19 mouse cellular contexts compared by ENCODE assay signal in the genomic region with DNA sequence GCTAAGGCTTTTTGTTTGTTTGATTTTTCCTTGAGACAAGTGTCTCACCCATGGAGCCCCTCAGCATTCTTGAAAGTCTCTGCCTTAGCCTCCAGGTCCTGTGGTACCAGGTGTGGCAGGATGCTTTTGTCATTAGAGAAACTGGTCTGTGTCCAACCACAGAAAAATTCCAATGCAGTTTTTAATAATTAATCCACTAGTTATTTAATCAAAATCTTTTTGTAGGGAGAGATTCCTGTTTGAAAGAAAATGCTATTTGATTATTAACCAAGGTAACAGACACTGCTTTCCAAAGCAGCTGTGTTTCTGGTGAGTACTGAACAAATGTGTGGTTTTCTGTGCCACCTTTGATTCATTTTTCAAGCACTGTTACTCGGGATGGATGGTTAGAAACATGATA. TPM values are rescaled to one million over a fixed set of nuclear protein-coding genes. Genes with fewer than 3 reads are reported as not detected.
"Had no signal": no experiment of that assay in that cellular context is flagged by ENCODE, and none has a peak within 500 bp of the region (broad histone marks: within the 10 kb centered on the region; RNA-seq: fewer than 3 reads in every experiment).

No protein-coding gene starts in this region.

- H3K9me3 ChIP-seq: megakaryocyte, embryonic 14.5 days; midbrain, embryonic 10.5 days; midbrain, embryonic 13.5 days; neural tube, embryonic 13.5 days had no signal

- H3K27ac ChIP-seq: left cerebral cortex, adult 2 months; liver, embryonic 14.5 days; midbrain, embryonic 10.5 days; midbrain, embryonic 13.5 days; neural tube, embryonic 13.5 days had no signal

- H3K4me2 ChIP-seq: liver, embryonic 11.5 days; midbrain, embryonic 13.5 days; neural tube, embryonic 13.5 days had no signal

- H3K9ac ChIP-seq: liver, embryonic 14.5 days; midbrain, embryonic 13.5 days; neural tube, embryonic 13.5 days had no signal

- H3K4me1 ChIP-seq: midbrain, embryonic 10.5 days; midbrain, embryonic 13.5 days; neural tube, embryonic 13.5 days had no signal

- ATAC-seq: intestine, postnatal 0 days; midbrain, embryonic 13.5 days; midbrain, embryonic 16.5 days had no signal

- H3K27me3 ChIP-seq: megakaryocyte, embryonic 14.5 days; midbrain, embryonic 13.5 days; neural tube, embryonic 13.5 days had no signal

- H3K4me3 ChIP-seq: left cerebral cortex, adult 2 months; megakaryocyte, embryonic 14.5 days; midbrain, embryonic 10.5 days; midbrain, embryonic 13.5 days; myocyte; neural tube, embryonic 13.5 days had no signal

- DNase-seq: kidney, postnatal 25 days; layer of hippocampus, postnatal 36 days; lung, adult 18-20 months; retina, postnatal 1 day; right cerebral cortex, postnatal 25 days; spleen, adult 18-20 months; thymus, adult 2 months; thymus, postnatal 14 days; thymus, postnatal 4 days had no signal

RNA-seq across cellular contexts. Expression of gene Cckar, which starts 50.9 kb away (rescaled TPM):
- polyA plus RNA-seq: myocyte had no signal
